15 mouse cellular contexts compared by ENCODE assay signal in the genomic region with DNA sequence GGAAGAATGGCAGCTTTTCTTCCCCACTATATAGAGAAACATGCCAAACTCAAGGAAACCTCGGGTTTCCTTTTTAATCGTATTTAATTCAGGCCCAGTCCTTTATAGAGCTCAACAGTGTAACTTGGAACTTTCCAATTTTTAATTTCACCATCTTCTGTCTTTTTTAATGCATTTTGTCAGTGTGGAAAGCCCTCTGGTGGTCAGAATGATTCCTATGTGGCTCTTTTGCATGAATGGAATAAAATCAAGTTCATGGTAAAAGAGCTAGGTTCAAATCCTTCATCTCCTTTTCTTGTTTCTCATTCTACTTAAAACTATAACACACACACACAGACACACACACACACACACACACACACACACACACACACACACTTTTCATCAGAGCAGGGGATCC.
DNase-seq lines count a peak whose midpoint lies in the region; ATAC-seq and TF ChIP-seq lines count a peak whose summit lies in the region.
"Had no signal": no experiment of that assay in that cellular context is flagged by ENCODE, and none has a peak within 500 bp of the region (broad histone marks: within the 10 kb centered on the region; RNA-seq: fewer than 3 reads in every experiment).

No protein-coding gene starts in this region.

- no peak for ATAC-seq in intestine, postnatal 0 days
- ATAC-seq in intestine, embryonic 16.5 days = no peak
- no peak for ATAC-seq in limb, embryonic 14.5 days (ENCODE audit: low FRiP score, low read depth)
- ATAC-seq in Patski = no peak

- H3K9me3 ChIP-seq in intestine, postnatal 0 days (ENCODE audit: control insufficient read depth) = no peaks in the 10 kb centered on the region
- no peaks in the 10 kb centered on the region for H3K9me3 ChIP-seq in intestine, embryonic 16.5 days (ENCODE audit: control insufficient read depth, low read length)
- H3K9me3 ChIP-seq in limb, embryonic 14.5 days (ENCODE audit: control insufficient read depth, low read length) = no peaks in the 10 kb centered on the region
- no peaks in the 10 kb centered on the region for H3K9me3 ChIP-seq in limb, embryonic 10.5 days (replicated peaks)
- H3K9me3 ChIP-seq: embryonic facial prominence, embryonic 13.5 days; forebrain, embryonic 10.5 days; heart, embryonic 13.5 days; hindbrain, embryonic 10.5 days; neural tube, embryonic 13.5 days had no signal

- H3K9ac ChIP-seq in intestine, postnatal 0 days (ENCODE audit: low read depth, low read length) = no peak overlapping the region
- no peak overlapping the region for H3K9ac ChIP-seq in intestine, embryonic 16.5 days (ENCODE audit: low read depth, low read length)
- no peak overlapping the region for H3K9ac ChIP-seq in limb, embryonic 14.5 days (ENCODE audit: low read depth, low read length, severe bottlenecking)
- H3K9ac ChIP-seq: embryonic facial prominence, embryonic 13.5 days; heart, embryonic 13.5 days; neural tube, embryonic 13.5 days had no signal

- H3K4me2 ChIP-seq in intestine, postnatal 0 days (replicated peaks; ENCODE audit: low read depth) = no peak overlapping the region
- H3K4me2 ChIP-seq in intestine, embryonic 16.5 days (ENCODE audit: low read depth, low read length) = no peak overlapping the region
- H3K4me2 ChIP-seq in limb, embryonic 14.5 days (replicated peaks; ENCODE audit: low read depth, low read length, severe bottlenecking) = no peak overlapping the region
- H3K4me2 ChIP-seq: embryonic facial prominence, embryonic 13.5 days; heart, embryonic 13.5 days; liver, embryonic 11.5 days; neural tube, embryonic 13.5 days had no signal

- H3K4me1 ChIP-seq in intestine, postnatal 0 days (replicated peaks; ENCODE audit: control insufficient read depth, insufficient read depth, low read length) = no peaks in the 10 kb centered on the region
- H3K4me1 ChIP-seq in intestine, embryonic 16.5 days (ENCODE audit: control insufficient read depth, insufficient read depth, low read length) = no peaks in the 10 kb centered on the region
- H3K4me1 ChIP-seq in limb, embryonic 14.5 days (ENCODE audit: control insufficient read depth, insufficient read depth, low read length) = peaks cover 53% of the 10 kb centered on the region
- H3K4me1 ChIP-seq in limb, embryonic 10.5 days = peaks cover 58% of the 10 kb centered on the region

- 93% methylated on average over 2 of the region's 2 CpGs for WGBS in intestine, postnatal 0 days
- WGBS in intestine, embryonic 16.5 days = 84% methylated on average over 2 of the region's 2 CpGs
- WGBS in limb, embryonic 14.5 days = 52% methylated on average over 2 of the region's 2 CpGs
- 92% methylated on average over 2 of the region's 2 CpGs for WGBS in limb, embryonic 10.5 days

- H3K27ac ChIP-seq in intestine, postnatal 0 days (ENCODE audit: low read depth, low read length) = no peak overlapping the region
- no peak overlapping the region for H3K27ac ChIP-seq in intestine, embryonic 16.5 days (ENCODE audit: low read length)
- no peak overlapping the region for H3K27ac ChIP-seq in limb, embryonic 14.5 days (replicated peaks; ENCODE audit: low read depth, low read length)
- no peak overlapping the region for H3K27ac ChIP-seq in limb, embryonic 10.5 days
- H3K27ac ChIP-seq: embryonic facial prominence, embryonic 13.5 days; forebrain, embryonic 10.5 days; heart, embryonic 13.5 days; hindbrain, embryonic 10.5 days; neural tube, embryonic 13.5 days had no signal

- no peaks in the 10 kb centered on the region for H3K36me3 ChIP-seq in intestine, postnatal 0 days (ENCODE audit: control insufficient read depth, insufficient read depth)
- no peaks in the 10 kb centered on the region for H3K36me3 ChIP-seq in intestine, embryonic 16.5 days (ENCODE audit: control insufficient read depth, insufficient read depth, low read length)
- H3K36me3 ChIP-seq in limb, embryonic 14.5 days (ENCODE audit: control insufficient read depth, insufficient read depth, low read length) = no peaks in the 10 kb centered on the region
- H3K36me3 ChIP-seq in limb, embryonic 10.5 days = no peaks in the 10 kb centered on the region
- H3K36me3 ChIP-seq: embryonic facial prominence, embryonic 13.5 days; forebrain, embryonic 10.5 days; heart, embryonic 13.5 days; hindbrain, embryonic 10.5 days; neural tube, embryonic 13.5 days had no signal

- CTCF ChIA-PET in Patski (lab: Charles Lee) = no interaction called here

- no peak overlapping the region for H3K4me3 ChIP-seq in intestine, postnatal 0 days (ENCODE audit: low read depth, low read length)
- H3K4me3 ChIP-seq in intestine, embryonic 16.5 days (ENCODE audit: low read length) = no peak overlapping the region
- H3K4me3 ChIP-seq in limb, embryonic 14.5 days (replicated peaks; ENCODE audit: low read length) = no peak overlapping the region
- no peak overlapping the region for H3K4me3 ChIP-seq in limb, embryonic 10.5 days
- H3K4me3 ChIP-seq: embryonic facial prominence, embryonic 13.5 days; forebrain, embryonic 10.5 days; heart, embryonic 13.5 days; hindbrain, embryonic 10.5 days; neural tube, embryonic 13.5 days had no signal

- no peaks in the 10 kb centered on the region for H3K27me3 ChIP-seq in intestine, postnatal 0 days (replicated peaks; ENCODE audit: control insufficient read depth, insufficient read depth, low read length)
- H3K27me3 ChIP-seq in intestine, embryonic 16.5 days (replicated peaks; ENCODE audit: control insufficient read depth, insufficient read depth, low read length) = 0 out of 2 replicates have a peak, but pooled peaks cover 2% of the 10 kb centered on the region
- no peaks in the 10 kb centered on the region for H3K27me3 ChIP-seq in limb, embryonic 14.5 days (ENCODE audit: control insufficient read depth, insufficient read depth, low read length)
- peaks cover 52% of the 10 kb centered on the region for H3K27me3 ChIP-seq in limb, embryonic 10.5 days (ENCODE audit: low read depth, poor library complexity, severe bottlenecking)
- no peaks in the 10 kb centered on the region for H3K27me3 ChIP-seq in Patski

- peak; percentile 31 for DNase-seq in limb, embryonic 14.5 days (ENCODE audit: low spot score)
- DNase-seq in limb, embryonic 10.5 days (ENCODE audit: low spot score) = no peak
- DNase-seq in 416B (ENCODE audit: low read depth) (peak; percentile 26), Patski (ENCODE audit: low read depth, low spot score) (no peak)
- DNase-seq in neural tube, embryonic 10.5 days (ENCODE audit: extremely low spot score, low spot score) = no peak
- DNase-seq: cerebellum, adult 11-12 months; right cerebral cortex, postnatal 4 days had no signal

- no peak for TF ChIP-seq POLR2A in limb, embryonic 14.5 days (IDR thresholded peaks at IDR 0.05; ENCODE audit: borderline replicate concordance, extremely low read depth, insufficient read depth, insufficient read length)

- in situ Hi-C loops in Patski (cut with MboI; ENCODE audit: low pct_unique_long_range_greater_than_20kb) = loop anchor here (10.0 kb wide), 1 partner anchor 460 kb away; a partner anchor contains a TSS

- TF ChIP-seq CTCF in intestine, postnatal 0 days (IDR thresholded peaks at IDR 0.05; ENCODE audit: low read depth) = peak; percentile 52
- TF ChIP-seq CTCF in Patski (IDR thresholded peaks at IDR 0.05) = peak; percentile 11

- POLR2A ChIA-PET in Patski (lab: Charles Lee) = interaction anchor here (0.6 kb wide), 1 partner anchor 373 kb away, joined by 3 read pairs; no protein-coding TSS in a partner anchor

Comparison
In these comparisons a context has a peak if more than half of its experiments do, and no peak if none do; other contexts are left out.
1. DNase-seq: peak in limb, embryonic 14.5 days (single experiment) and 416B (single experiment); none in limb, embryonic 10.5 days (single experiment), Patski (single experiment) and neural tube, embryonic 10.5 days (single experiment).